Mouse (Mus musculus): ENCODE data around the gene Diaph3.
A peak's percentile ranks its signal among the peaks of the same experiment; 100 is the strongest.

Gene Diaph3

GRCm38 (mm10) chr14:87140963-87141486 lies at the start of gene Diaph3:
Gene Diaph3 (minus strand): TSS chr14:87141235.
- peak; percentile 96 for DNase-seq (ENCODE audit: low read depth, low spot score)

GRCm38 (mm10) chr14:87190685-87191084 lies 49.6 kb upstream of the Diaph3 start:
- no peak for DNase-seq (ENCODE audit: low read depth, low spot score)

- no peak for DNase-seq (ENCODE audit: low read depth, low spot score)
Measured at GRCm38 (mm10) chr14:87171577-87171976, 30.5 kb upstream of the Diaph3 start.

- DNase-seq (ENCODE audit: low read depth, low spot score): no peak
Measured at GRCm38 (mm10) chr14:87169151-87169550, 28.1 kb upstream of the Diaph3 start.

- no peak for DNase-seq (ENCODE audit: low read depth, low spot score)
Measured at GRCm38 (mm10) chr14:87155621-87156238, 14.7 kb upstream of the Diaph3 start.

- no peak for DNase-seq (ENCODE audit: low read depth, low spot score)
Measured at GRCm38 (mm10) chr14:87149684-87150083, 8.6 kb upstream of the Diaph3 start.

GRCm38 (mm10) chr14:87146704-87147103 lies 5.7 kb upstream of the Diaph3 start:
- no peak for DNase-seq (ENCODE audit: low read depth, low spot score)

- no peak for DNase-seq (ENCODE audit: low read depth, low spot score)
Measured at GRCm38 (mm10) chr14:87145351-87145750, 4.3 kb upstream of the Diaph3 start.

- peak; percentile 13 for DNase-seq (ENCODE audit: low read depth, low spot score)
Measured at GRCm38 (mm10) chr14:87141777-87142176, 742 bp upstream of the Diaph3 start.

GRCm38 (mm10) chr14:87140327-87140962 lies 590 bp downstream of the Diaph3 start:
- peak; percentile 53 for DNase-seq (ENCODE audit: low read depth, low spot score)

GRCm38 (mm10) chr14:87126076-87126639 lies 14.9 kb downstream of the Diaph3 start:
- no peak for DNase-seq (ENCODE audit: low read depth, low spot score)

GRCm38 (mm10) chr14:87125492-87125891 lies 15.5 kb downstream of the Diaph3 start:
- no peak for DNase-seq (ENCODE audit: low read depth, low spot score)

- peak; percentile 57 for DNase-seq (ENCODE audit: low read depth, low spot score)
Measured at GRCm38 (mm10) chr14:87123091-87123490, 17.9 kb downstream of the Diaph3 start.

- DNase-seq (ENCODE audit: low read depth, low spot score): no peak
Measured at GRCm38 (mm10) chr14:87121868-87122267, 19.2 kb downstream of the Diaph3 start.

GRCm38 (mm10) chr14:87110634-87111033 lies 30.4 kb downstream of the Diaph3 start:
- peak; percentile 59 for DNase-seq (ENCODE audit: low read depth, low spot score)

- DNase-seq (ENCODE audit: low read depth, low spot score): no peak
Measured at GRCm38 (mm10) chr14:87099380-87100088, 41.5 kb downstream of the Diaph3 start.

GRCm38 (mm10) chr14:87098093-87098492 lies 42.9 kb downstream of the Diaph3 start:
- no peak for DNase-seq (ENCODE audit: low read depth, low spot score)

GRCm38 (mm10) chr14:87091522-87091921 lies 49.5 kb downstream of the Diaph3 start:
- no peak for DNase-seq (ENCODE audit: low read depth, low spot score)

- no peak for DNase-seq (ENCODE audit: low read depth, low spot score)
Measured at GRCm38 (mm10) chr14:87091108-87091507, 49.9 kb downstream of the Diaph3 start.

GRCm38 (mm10) chr14:87088928-87089327 lies 52.1 kb downstream of the Diaph3 start:
- DNase-seq (ENCODE audit: low read depth, low spot score): no peak

GRCm38 (mm10) chr14:87088456-87088855 lies 52.6 kb downstream of the Diaph3 start:
- DNase-seq (ENCODE audit: low read depth, low spot score): peak; percentile 57

GRCm38 (mm10) chr14:87087996-87088395 lies 53.0 kb downstream of the Diaph3 start:
- peak; percentile 52 for DNase-seq (ENCODE audit: low read depth, low spot score)
